Mouse (Mus musculus): ENCODE measurements around the gene Serpina9.

- no peak for TF ChIP-seq CTCF (IDR thresholded peaks at IDR 0.05; ENCODE audit: control insufficient read depth, insufficient read depth, low read length)
- no peak for TF ChIP-seq POLR2A (IDR thresholded peaks at IDR 0.05; ENCODE audit: borderline replicate concordance, control insufficient read depth, low read depth, low read length)
These were observed 67.3 kb downstream of the Serpina9 start for GRCm38 (mm10) chr12:103946243-103946642.

Data from bone marrow, adult 2 months (tissue).